Mouse (Mus musculus) heart, postnatal 36 days (tissue): ENCODE data around the gene Vps8. TPM values are rescaled to one million over a fixed set of nuclear protein-coding genes. Genes with fewer than 3 reads are reported as not detected.
A peak's percentile ranks its signal among the peaks of the same experiment; 100 is the strongest.

Experiments
- DNase-seq, 2 experiments: peaks; one replicate each; pipeline ENCODE4 v3.0.0; 2021 to 2022
- intact Hi-C: fragments of 180-260 bp; cut with DNase I; formaldehyde crosslinking; loops from one replicate; pipeline ENCODE4 v1.15.1; 2025
- total RNA-seq, 2 experiments: library from RNA; stranded (reverse); gene quantifications; 2 replicates each; pipeline ENCODE4 v1.2.3; 2021

The Vps8 gene
- total RNA-seq, 2 experiments from 2014 or later: 19.9 to 27.9 TPM

- DNase-seq: no peak
- intact Hi-C loops: loop anchor here (2.0 kb wide), 1 partner anchor 278 kb away; no protein-coding TSS in a partner anchor
Measured at GRCm38 (mm10) chr16:21536240-21537005, 113.5 kb downstream of the Vps8 start.

- intact Hi-C loops: loop anchor here (2.0 kb wide), 1 partner anchor 277 kb away; no protein-coding TSS in a partner anchor
- DNase-seq: no peak
Measured at GRCm38 (mm10) chr16:21537312-21537711, 114.4 kb downstream of the Vps8 start.

- intact Hi-C loops: loop anchor here (2.0 kb wide), 2 partner anchors 48 to 190 kb away; no protein-coding TSS in a partner anchor
- DNase-seq: no peak
Measured at GRCm38 (mm10) chr16:21538889-21539288, 116.0 kb downstream of the Vps8 start.

- intact Hi-C loops: no loop called here
- no peak for DNase-seq
Measured at GRCm38 (mm10) chr16:21542559-21542958, 119.6 kb downstream of the Vps8 start.

- no peak for DNase-seq
- intact Hi-C loops: no loop called here
Measured at GRCm38 (mm10) chr16:21547446-21547845, 124.5 kb downstream of the Vps8 start.

GRCm38 (mm10) chr16:21549751-21550150, 126.8 kb downstream of the Vps8 start:
- DNase-seq: no peak
- intact Hi-C loops: no loop called here

GRCm38 (mm10) chr16:21550453-21550852, 127.5 kb downstream of the Vps8 start:
- intact Hi-C loops: no loop called here
- no peak for DNase-seq

GRCm38 (mm10) chr16:21553506-21553905, 130.6 kb downstream of the Vps8 start:
- intact Hi-C loops: no loop called here
- no peak for DNase-seq

GRCm38 (mm10) chr16:21562625-21563300, 139.8 kb downstream of the Vps8 start:
- DNase-seq: no peak
- intact Hi-C loops: no loop called here

GRCm38 (mm10) chr16:21563322-21563721, 140.4 kb downstream of the Vps8 start:
- no peak for DNase-seq
- intact Hi-C loops: no loop called here

GRCm38 (mm10) chr16:21567093-21567492, 144.2 kb downstream of the Vps8 start:
- no peak for DNase-seq
- intact Hi-C loops: no loop called here

GRCm38 (mm10) chr16:21569952-21570351, 147.0 kb downstream of the Vps8 start:
- intact Hi-C loops: no loop called here
- DNase-seq: no peak

- intact Hi-C loops: no loop called here
- no peak for DNase-seq
Measured at GRCm38 (mm10) chr16:21570786-21571185, 147.9 kb downstream of the Vps8 start.

- intact Hi-C loops: no loop called here
Measured at GRCm38 (mm10) chr16:21576000-21576420, 153.1 kb downstream of the Vps8 start.

GRCm38 (mm10) chr16:21589110-21589509, 166.2 kb downstream of the Vps8 start:
- intact Hi-C loops: no loop called here
- no peak for DNase-seq

More at GRCm38 (mm10) chr16:21576000-21576420, 153.1 kb downstream of the Vps8 start:
- no peak for DNase-seq

GRCm38 (mm10) chr16:21590806-21591205, 167.9 kb downstream of the Vps8 start:
- intact Hi-C loops: no loop called here
- peak; percentile 18 to 19 for DNase-seq

- intact Hi-C loops: no loop called here
- no peak for DNase-seq
Measured at GRCm38 (mm10) chr16:21591511-21591910, 168.6 kb downstream of the Vps8 start.

- intact Hi-C loops: no loop called here
- no peak for DNase-seq
Measured at GRCm38 (mm10) chr16:21595539-21595938, 172.6 kb downstream of the Vps8 start.

GRCm38 (mm10) chr16:21604354-21604753, 181.4 kb downstream of the Vps8 start:
- DNase-seq: no peak
- intact Hi-C loops: no loop called here

GRCm38 (mm10) chr16:21606249-21607020, 183.5 kb downstream of the Vps8 start:
- intact Hi-C loops: no loop called here
- no peak for DNase-seq

GRCm38 (mm10) chr16:21607021-21607650, 184.2 kb downstream of the Vps8 start:
- DNase-seq: no peak
- intact Hi-C loops: no loop called here
